Mouse (Mus musculus): ENCODE results near the gene Men1. TPM values are rescaled to one million over a fixed set of nuclear protein-coding genes. Genes with fewer than 3 reads are reported as not detected.

The Men1 gene
- total RNA-seq, 1 experiment from 2014 or later, result 30.8 TPM

DNA sequence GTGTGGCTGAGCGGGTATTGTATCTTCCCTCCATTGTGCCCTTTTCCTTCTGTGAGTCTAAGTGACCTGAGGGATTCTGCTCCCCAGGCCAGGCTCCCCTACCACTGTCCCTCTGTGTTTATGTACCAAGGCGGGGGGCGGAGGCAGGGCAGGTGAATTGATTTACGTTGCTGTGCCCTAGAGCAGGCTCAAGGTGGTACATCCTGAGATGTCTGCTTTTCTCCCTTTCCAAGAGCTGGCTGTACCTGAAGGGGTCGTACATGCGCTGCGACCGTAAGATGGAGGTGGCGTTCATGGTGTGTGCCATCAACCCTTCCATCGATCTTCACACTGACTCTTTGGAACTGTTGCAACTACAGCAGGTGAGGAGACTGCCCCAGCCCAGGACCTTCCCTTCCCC lies 2.1 kb downstream of the Men1 start:
- no peak for ATAC-seq (replicated peaks; ENCODE audit: low read depth, poor library complexity, severe bottlenecking)

DNA sequence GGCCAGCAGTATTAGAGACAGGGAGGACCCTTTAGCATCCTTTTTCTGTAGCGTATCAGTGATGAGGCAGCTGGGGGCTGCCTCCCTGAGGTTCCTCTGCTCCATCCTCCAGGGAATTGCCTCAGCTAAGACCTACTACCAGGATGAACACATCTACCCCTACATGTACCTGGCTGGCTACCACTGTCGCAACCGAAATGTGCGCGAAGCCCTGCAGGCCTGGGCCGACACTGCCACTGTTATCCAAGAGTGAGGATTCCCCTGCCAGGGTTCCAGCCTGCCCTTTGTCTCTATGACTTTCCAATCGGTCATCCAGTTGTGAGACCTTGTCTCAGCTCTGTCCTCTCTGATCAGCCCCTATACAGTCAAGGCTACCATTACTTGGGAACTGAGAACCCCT lies 3.4 kb downstream of the Men1 start:
- ATAC-seq (replicated peaks; ENCODE audit: low read depth, poor library complexity, severe bottlenecking), result no peak

GRCm38 (mm10) chr19:6338716-6339115 lies 3.9 kb downstream of the Men1 start:
- no peak for ATAC-seq (replicated peaks; ENCODE audit: low read depth, poor library complexity, severe bottlenecking)

GRCm38 (mm10) chr19:6339191-6339590 lies 4.4 kb downstream of the Men1 start:
- ATAC-seq (replicated peaks; ENCODE audit: low read depth, poor library complexity, severe bottlenecking), result no peak

- peak; percentile 49 for ATAC-seq (replicated peaks; ENCODE audit: low read depth, poor library complexity, severe bottlenecking)
Measured at GRCm38 (mm10) chr19:6339890-6340504, 5.2 kb downstream of the Men1 start.

- ATAC-seq (replicated peaks; ENCODE audit: low read depth, poor library complexity, severe bottlenecking), result peak; percentile 67
Measured at GRCm38 (mm10) chr19:6340524-6341452, 6.0 kb downstream of the Men1 start, which contains the start of gene Map4k2. Gene Map4k2 (plus strand): TSS chr19:6341135.

GRCm38 (mm10) chr19:6341453-6342077 lies 6.8 kb downstream of the Men1 start:
- ATAC-seq (replicated peaks; ENCODE audit: low read depth, poor library complexity, severe bottlenecking), result no peak

GRCm38 (mm10) chr19:6342276-6342933 lies 7.6 kb downstream of the Men1 start:
- ATAC-seq (replicated peaks; ENCODE audit: low read depth, poor library complexity, severe bottlenecking), result no peak

- no peak for ATAC-seq (replicated peaks; ENCODE audit: low read depth, poor library complexity, severe bottlenecking)
Measured at GRCm38 (mm10) chr19:6343066-6343925, 8.5 kb downstream of the Men1 start.

DNA sequence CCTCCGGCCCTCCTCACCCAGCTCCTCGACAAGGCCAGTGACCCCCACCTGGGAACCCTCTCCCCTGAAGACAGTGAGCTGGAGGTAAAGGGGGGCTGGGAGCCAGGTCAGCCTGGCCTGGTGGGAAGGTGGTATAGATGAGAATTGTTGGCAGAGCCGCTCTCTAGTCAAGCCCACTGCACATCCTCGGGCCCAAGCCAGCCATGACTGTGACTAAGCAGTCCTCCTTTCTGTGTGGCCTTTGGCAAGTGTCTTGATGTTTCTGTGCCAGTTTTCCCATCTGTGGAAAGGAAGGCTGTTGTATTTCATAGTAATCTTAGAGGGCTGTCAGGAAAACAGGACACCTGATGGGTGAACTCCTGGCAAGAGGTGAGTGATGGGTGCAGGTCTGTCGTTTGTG lies 9.2 kb downstream of the Men1 start:
- ATAC-seq (replicated peaks; ENCODE audit: low read depth, poor library complexity, severe bottlenecking), result no peak

DNA sequence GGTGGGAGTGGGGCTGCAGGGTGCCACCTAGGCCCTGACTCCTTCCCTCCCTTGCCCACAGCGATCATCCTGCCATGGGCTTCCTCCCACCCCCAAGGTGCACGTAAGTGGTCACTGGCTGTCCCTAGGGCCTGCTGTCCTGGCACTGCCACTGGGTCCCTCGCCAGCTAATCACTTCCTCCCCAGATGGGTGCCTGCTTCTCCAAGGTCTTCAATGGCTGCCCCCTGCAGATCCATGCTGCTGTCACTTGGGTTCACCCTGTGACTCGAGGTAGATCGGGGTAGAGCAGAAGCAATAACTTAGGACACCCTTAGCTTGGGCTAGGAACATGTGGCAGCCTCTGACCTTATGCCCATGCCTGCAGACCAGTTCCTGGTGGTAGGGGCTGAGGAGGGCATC lies 11.2 kb downstream of the Men1 start:
- ATAC-seq (replicated peaks; ENCODE audit: low read depth, poor library complexity, severe bottlenecking), result no peak

DNA sequence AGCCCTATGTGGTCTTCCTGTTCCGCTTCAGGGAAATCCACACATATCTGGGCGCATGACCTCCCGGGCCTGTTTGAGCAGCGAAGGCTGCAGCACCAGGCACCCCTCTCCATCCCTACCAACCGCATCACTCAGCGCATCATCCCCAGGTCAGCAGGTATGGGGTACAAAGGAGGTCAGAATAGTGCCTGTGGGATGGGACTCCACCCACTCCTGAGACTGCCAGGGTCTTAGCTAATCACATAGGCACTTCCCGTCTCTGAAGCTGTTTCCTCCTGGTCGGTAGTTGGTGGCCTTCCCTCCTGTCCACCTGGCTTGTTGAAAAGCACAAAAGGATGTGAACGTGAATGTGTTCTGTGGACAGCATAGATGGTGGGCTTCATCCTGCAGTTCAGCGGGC lies 11.9 kb downstream of the Men1 start:
- ATAC-seq (replicated peaks; ENCODE audit: low read depth, poor library complexity, severe bottlenecking), result no peak

- no peak for ATAC-seq (replicated peaks; ENCODE audit: low read depth, poor library complexity, severe bottlenecking)
Measured at GRCm38 (mm10) chr19:6347615-6348014, 12.8 kb downstream of the Men1 start.

DNA sequence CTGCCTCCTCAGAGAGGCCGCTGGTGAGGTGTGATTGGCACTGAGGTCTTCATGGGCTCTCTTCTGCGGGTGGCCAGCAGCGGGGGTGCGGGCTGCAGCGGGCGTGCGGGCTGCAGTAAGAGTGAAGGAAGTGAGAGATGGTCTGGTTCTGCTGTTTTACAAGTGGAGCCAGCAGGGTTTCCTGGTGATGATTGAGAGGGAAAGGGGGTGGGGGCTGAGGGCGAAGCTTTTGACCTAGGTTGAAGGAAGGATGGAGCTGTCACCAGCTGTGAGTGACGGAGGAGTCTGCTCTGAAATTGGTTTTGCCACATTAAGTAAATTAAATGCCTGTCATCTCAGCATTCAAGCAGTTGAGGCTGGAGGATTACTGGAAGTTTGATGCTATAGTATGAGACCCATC lies 13.9 kb downstream of the Men1 start:
- 0 out of 2 replicates have a peak, but pooled peaks have one; percentile 17 for ATAC-seq (replicated peaks; ENCODE audit: low read depth, poor library complexity, severe bottlenecking)

GRCm38 (mm10) chr19:6349215-6349983 lies 14.6 kb downstream of the Men1 start:
- peak; percentile 74 for ATAC-seq (replicated peaks; ENCODE audit: low read depth, poor library complexity, severe bottlenecking)

DNA sequence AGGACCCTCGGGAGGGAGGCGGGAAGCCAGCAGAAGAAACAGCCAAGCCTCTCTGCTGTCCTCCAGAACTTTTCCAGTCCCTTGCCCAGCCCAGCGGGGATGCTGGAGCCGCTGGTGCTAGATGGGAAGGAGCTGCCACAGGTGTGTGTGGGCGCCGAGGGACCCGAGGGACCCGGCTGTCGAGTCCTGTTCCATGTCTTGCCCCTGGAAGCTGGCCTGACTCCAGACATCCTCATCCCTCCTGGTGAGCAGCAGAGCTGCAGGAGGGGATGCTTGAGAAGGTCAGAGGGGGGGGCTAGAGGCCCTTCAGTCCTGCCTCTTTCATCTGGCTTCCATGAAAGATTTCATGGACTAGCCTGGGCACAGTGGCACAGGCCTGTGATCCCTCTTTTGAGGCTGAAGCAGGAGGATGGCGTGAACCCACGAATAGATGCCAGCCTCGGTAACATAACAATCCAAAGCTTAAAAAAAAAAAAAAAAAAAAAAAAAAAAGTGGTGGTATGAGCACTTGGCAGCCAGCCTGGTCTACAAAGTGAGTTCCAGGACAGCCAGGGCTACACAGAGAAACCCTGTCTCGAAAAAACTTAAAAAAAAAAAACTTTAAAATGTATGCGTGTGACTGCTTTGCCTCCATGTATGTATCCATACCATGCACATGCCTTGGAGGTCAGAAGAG lies 16.8 kb downstream of the Men1 start:
- ATAC-seq (replicated peaks; ENCODE audit: low read depth, poor library complexity, severe bottlenecking), result no peak

GRCm38 (mm10) chr19:6352107-6352505 lies 17.3 kb downstream of the Men1 start:
- no peak for ATAC-seq (replicated peaks; ENCODE audit: low read depth, poor library complexity, severe bottlenecking)

DNA sequence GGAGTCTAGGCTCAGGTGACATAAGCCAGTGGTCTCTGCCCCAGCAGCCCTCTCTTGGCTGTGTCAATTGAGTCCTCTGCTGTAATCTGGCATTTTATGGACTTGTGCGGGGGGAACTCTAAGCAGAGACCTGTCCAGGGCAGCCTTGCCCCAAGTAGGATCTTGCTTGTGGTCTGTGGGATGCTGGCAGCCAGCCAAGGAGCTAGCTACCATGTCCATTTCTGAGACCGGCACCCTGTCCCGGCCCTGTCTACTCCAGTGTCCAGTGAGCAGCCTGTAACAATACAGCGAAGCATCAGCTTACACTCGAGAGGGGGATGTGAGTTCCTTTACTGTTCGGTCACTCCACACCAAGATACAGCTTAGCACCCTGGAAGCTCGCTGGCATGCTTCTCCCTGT lies 19.3 kb downstream of the Men1 start:
- no peak for ATAC-seq (replicated peaks; ENCODE audit: low read depth, poor library complexity, severe bottlenecking)

Measured in common myeloid progenitor, adult 5-6 weeks (primary cell).